Mouse (Mus musculus): ENCODE measurements around the gene Apol11b.
A peak's percentile ranks its signal among the peaks of the same experiment; 100 is the strongest.
"Not testable (repeated sequence)": the region's sequence is repeated elsewhere in the genome, so short reads cannot be mapped to it uniquely, and the experiment has no call there.

The Apol11b gene

DNA sequence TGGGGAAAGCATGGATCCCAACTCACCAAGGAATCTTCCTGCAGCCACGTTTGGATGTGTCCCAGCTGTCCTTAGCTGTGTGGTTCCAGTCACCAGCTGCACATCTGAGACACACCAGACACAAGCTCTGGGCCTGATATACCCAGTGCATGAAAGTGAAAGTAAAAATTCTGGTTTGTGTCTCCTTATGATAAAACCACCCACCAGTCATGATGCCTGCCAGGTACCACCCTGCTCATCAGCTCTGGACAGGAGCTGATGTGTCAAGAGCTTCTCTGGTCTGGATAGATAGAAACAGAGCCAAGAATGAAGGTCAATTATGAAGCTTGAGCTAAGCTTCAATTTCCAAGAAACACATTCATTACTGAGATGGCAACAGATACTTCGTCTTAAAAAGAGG, at the start of gene Apol11b:
TSS of gene Apol11b (minus strand) at position 111 of the 400 bp plus-strand sequence.
- DNase-seq (ENCODE audit: low spot score): not testable (repeated sequence)

- DNase-seq (ENCODE audit: low spot score): not testable (repeated sequence)
These were observed 48.6 kb upstream of the Apol11b start for GRCm38 (mm10) chr15:77691532-77692311.

GRCm38 (mm10) chr15:77683944-77684343, 40.9 kb upstream of the Apol11b start:
- peak; percentile 17 for DNase-seq (ENCODE audit: low spot score)

DNA sequence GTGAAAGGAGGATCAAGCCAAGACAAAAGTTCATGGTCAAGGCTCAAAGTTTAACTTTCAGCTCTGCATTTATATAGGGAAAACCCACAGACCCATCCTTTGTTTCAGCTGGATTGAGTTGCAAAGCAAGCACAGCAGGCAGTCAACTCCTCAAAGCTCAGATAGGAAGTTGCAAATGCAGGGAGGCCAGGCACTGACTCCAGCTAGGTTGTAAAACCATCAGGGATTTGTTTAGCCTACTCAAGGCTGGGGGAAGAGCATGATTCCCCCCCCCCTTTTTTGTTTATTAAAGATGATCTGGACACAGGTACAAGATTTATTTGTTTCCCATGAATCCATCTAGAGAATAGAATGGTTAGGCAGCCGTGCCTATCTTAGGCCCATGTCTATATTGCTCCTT, 31.0 kb upstream of the Apol11b start:
- DNase-seq (ENCODE audit: low spot score): not testable (repeated sequence)

DNA sequence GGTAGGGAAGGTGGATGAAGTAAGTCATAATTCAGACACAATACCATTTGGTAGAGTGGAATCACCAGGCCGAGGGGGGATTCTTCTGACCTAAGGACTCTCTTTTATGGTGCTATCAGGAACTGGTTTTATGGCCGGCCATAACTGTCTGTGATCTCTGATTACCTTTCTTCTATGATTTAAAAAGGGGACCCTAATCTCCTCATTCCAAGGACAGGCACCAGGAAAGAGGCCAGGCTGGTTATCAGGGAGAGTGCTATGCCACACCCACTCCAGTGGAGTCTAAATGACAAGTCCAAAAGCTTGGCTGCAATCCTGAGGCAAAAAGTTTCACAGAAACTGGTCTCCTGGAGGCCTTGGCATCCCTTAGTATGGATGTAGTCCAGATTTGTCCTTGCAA, 18.8 kb upstream of the Apol11b start:
- not testable (repeated sequence) for DNase-seq (ENCODE audit: low spot score)

- not testable (repeated sequence) for DNase-seq (ENCODE audit: low spot score)
These were observed 16.7 kb upstream of the Apol11b start for GRCm38 (mm10) chr15:77659773-77660172.

- not testable (repeated sequence) for DNase-seq (ENCODE audit: low spot score)
These were observed 8.1 kb upstream of the Apol11b start for GRCm38 (mm10) chr15:77651143-77651542.

DNA sequence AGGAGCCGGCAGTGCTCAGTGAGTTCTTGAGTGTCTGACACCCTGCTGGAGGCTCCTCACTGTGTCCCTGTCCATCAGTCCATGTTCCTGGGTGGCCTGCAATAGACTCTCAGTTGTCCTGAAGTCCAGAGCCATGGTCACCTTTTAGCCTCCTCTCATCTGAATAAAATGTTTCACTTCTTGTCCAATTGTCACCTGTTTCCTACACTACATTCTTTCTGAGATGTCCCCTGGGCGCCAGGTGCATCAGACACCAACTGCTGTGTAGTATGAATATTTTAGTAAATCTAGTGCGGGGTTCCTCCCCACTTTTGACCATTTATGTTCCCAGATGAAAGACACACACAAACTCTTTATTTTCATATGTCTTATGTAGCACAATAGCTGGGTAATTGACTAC, 13.3 kb downstream of the Apol11b start:
- DNase-seq (ENCODE audit: low spot score): not testable (repeated sequence)

- peak; percentile 6 for DNase-seq (ENCODE audit: low spot score)
These were observed 14.4 kb downstream of the Apol11b start for GRCm38 (mm10) chr15:77628647-77629046.

DNA sequence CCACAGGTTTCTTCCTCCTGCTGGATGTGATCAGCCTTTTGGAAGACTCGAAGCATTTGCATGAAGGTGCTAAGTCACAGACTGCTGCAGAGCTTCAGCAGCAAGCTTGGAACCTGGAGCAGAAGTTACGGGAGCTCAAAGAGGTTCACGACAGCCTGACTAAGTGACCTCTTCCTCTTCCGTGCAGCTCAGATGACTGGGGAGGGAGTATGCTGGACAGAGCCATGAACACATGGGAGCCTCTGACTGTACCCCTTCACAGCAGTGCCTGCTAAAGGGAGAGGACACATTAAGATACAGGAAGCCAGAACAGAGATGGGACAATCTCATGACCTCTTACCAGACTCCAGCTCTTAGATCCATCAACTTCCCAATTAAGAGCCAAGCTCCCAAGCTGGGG, 16.6 kb downstream of the Apol11b start:
- not testable (repeated sequence) for DNase-seq (ENCODE audit: low spot score)

DNA sequence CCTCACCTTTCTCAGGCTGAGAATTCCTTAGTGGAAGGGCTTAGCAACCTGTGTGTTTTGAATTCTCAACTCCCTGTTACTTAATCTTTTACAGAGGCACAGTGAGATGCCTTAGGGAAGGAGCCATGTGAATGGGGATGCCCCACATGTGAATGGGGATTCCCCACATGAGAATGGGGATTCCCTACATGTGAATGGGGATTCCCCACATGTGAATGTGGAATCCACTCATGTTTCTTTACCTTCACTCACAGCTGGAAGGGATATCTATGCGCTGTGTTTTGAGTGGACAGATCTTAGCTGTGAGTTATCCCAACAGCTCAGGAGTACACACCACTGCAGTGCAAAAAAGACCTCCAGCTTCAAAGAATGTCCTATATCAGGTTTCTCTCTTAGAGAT, 18.4 kb downstream of the Apol11b start:
- DNase-seq (ENCODE audit: low spot score): no peak

DNA sequence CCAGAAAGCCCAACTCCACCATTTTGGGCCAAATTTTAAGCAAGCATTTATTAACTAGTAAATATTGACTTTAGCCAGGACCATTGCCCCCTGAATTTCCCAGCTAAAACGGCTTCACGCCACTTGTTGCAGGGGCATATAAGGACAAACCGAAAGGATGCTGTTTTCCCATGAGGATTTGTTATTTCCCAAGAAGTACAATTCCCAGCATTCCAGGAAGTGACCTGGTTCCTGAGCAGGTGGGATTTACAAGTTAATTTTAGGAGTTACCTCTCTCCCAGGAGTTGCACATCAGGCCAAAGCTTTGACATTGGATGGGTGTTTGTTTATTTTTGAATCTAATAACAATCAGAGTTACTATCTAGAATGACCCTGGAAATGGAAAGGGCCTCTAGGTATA, 37.0 kb downstream of the Apol11b start:
- DNase-seq (ENCODE audit: low spot score): no peak

- DNase-seq (ENCODE audit: low spot score): no peak
These were observed 44.1 kb downstream of the Apol11b start, which contains the start of gene Gm36245 for GRCm38 (mm10) chr15:77598958-77599357. TSS of gene Gm36245 (plus strand) at chr15:77599258.

GRCm38 (mm10) chr15:77598429-77598828, 44.7 kb downstream of the Apol11b start:
- no peak for DNase-seq (ENCODE audit: low spot score)

GRCm38 (mm10) chr15:77595961-77596360, 47.1 kb downstream of the Apol11b start, which contains the start of gene Apol10b:
TSS of gene Apol10b (minus strand) at chr15:77596125.
- no peak for DNase-seq (ENCODE audit: low spot score)

- DNase-seq (ENCODE audit: low spot score): no peak
These were observed 49.5 kb downstream of the Apol11b start for GRCm38 (mm10) chr15:77593557-77593956.

GRCm38 (mm10) chr15:77590881-77591280, 52.2 kb downstream of the Apol11b start:
- DNase-seq (ENCODE audit: low spot score): no peak

- DNase-seq (ENCODE audit: low spot score): no peak
These were observed 54.1 kb downstream of the Apol11b start for GRCm38 (mm10) chr15:77588981-77589380.

- DNase-seq (ENCODE audit: low spot score): no peak
These were observed 56.1 kb downstream of the Apol11b start for GRCm38 (mm10) chr15:77587026-77587425.

All from ovary, postnatal 36 days (tissue).